Mouse (Mus musculus) bone marrow, adult 2 months (tissue): Measurements from ENCODE around the gene P2rx3.

Experiments used
- CTCF ChIP-seq: fragments of 200-500 bp; IDR thresholded peaks from 2 replicates; pipeline ENCODE4 v1.5.1; 2011; ENCODE audit warnings: low read length, control low read depth; ENCODE audit not compliant: control insufficient read depth, insufficient read depth
- POLR2A ChIP-seq: fragments of 200-500 bp; IDR thresholded peaks from 2 replicates; pipeline ENCODE4 v1.6.1; 2011; ENCODE audit warnings: low read depth, mild to moderate bottlenecking, control low read depth, low read length, borderline replicate concordance; ENCODE audit not compliant: control insufficient read depth

- TF ChIP-seq CTCF (no peak), POLR2A (no peak)
These were observed 13.5 kb upstream of the P2rx3 start for GRCm38 (mm10) chr2:85050746-85051145.
